Mouse (Mus musculus): ENCODE data around the gene Olfr1052.
"Not testable (repeated sequence)": the region's sequence is repeated elsewhere in the genome, so short reads cannot be mapped to it uniquely, and the experiment has no call there.

The Olfr1052 gene

DNA sequence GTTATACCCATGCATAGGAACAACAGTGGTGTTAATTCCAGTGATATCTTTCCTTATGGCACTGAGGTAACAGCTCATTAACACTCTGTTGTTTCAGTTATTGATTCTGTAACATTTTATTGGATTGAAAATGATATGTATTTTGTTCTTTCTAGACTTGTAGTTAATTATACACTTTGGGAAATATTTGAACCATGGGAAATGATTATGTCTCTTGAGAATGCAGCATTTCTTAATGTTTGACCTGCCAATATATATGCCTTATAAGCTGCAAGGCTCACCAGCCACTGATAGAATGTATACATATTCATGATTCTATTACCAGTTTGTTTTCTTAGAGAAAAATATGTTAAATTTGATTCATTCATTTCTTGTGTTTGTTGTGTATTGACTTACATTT is at the start of gene Olfr1052:
TSS of gene Olfr1052 (plus strand) at position 301 of the 400 bp plus-strand sequence.
- DNase-seq (ENCODE audit: low read depth): no peak

DNA sequence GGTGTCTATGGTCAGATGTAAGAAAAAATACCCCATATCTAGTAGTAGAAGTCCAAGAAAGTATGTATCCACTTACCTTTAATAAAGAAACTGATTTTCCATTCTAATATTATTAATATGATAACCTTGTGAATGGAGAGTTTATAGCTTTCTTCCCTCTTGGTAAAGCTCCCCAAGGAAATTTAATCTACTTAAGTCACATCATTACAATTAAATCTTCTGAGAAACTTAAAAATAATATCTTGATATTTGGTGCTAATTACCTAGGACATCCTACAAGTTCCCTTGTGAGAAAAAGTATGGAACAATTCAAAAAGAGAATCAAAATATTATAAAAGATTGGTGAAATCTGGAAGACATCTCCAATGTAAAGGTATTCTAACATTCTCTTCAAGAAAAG is 34.0 kb upstream of the Olfr1052 start, which contains the start of gene Olfr1049:
TSS of gene Olfr1049 (minus strand) at position 101 of the 400 bp plus-strand sequence.
- not testable (repeated sequence) for DNase-seq (ENCODE audit: low read depth)

DNA sequence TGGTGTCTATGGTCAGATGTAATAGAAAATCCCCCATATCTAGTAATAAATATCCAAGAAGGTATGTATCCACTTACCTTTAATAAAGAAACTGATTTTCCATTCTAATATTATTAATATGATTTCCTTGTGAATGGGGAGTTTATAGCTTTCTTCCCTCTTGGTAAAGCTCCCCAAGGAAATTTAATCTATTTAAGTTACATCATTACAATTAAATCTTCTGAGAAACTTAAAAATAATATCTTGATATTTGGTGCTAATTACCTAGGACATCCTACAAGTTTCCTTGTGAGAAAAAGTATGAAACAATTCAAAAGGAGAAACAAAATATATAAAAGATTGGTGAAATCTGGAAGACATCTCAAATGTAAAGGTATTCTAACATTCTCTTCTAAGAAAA is 13.3 kb upstream of the Olfr1052 start, which contains the start of gene Olfr1051:
TSS of gene Olfr1051 (minus strand) at position 101 of the 400 bp plus-strand sequence.
- DNase-seq (ENCODE audit: low read depth): not testable (repeated sequence)

DNA sequence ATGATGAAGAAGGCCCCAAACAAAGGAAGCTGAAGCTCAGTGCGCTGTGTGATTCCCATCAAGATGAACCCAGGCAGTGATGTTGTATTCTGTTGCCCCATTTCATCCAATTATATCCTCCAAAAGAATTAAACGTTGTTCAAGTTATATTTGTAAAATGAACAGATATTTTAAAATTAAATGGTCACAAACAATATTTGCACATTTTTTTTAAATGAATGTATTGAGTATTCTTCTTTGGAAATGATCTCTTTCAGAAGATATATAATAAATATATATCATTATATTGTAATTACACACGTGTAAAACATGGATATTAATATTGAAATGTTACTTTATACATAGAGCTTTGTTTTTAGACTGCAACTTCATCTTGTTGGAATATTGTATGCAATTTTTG is 22.9 kb downstream of the Olfr1052 start, which contains the start of gene Olfr1053:
TSS of gene Olfr1053 (minus strand) at position 101 of the 400 bp plus-strand sequence.
- no peak for DNase-seq (ENCODE audit: low read depth)

DNA sequence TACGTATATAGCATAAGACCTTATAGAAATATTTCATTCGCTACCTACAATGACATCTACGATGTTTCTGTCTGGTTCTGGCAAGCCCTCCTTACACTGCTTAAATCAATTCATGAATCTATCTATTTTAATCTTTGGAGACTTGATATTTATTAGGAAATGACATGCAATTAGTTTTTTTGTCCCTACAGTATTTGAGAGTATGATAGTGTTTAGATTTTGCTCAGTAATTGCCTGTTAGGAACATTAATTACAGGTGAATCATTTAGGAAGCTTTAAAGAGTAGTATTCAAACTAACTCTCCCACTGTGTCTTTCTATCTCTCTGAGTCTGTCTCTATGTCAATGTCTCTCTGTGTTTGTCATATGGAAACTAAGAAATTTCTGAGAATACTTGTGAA is 43.1 kb downstream of the Olfr1052 start, which contains the start of gene Olfr1054:
TSS of gene Olfr1054 (minus strand) at position 101 of the 400 bp plus-strand sequence.
- DNase-seq (ENCODE audit: low read depth): no peak

Data from NIH3T3 (cell line).